Mouse (Mus musculus) heart, postnatal 0 days (tissue): ENCODE measurements at regions not wholly inside any gene's neighbourhood (a gene's known extent, or its start where the extent isn't known, plus 50 kb on each side); places are given as distances from the start of the nearest gene placed in this dataset.

Source experiments
- CTCF ChIP-seq: IDR thresholded peaks from 2 replicates; pipeline ENCODE4 v1.5.1; 2016; ENCODE audit warnings: antibody characterized with exemption, control low read depth, low read depth
- EP300 ChIP-seq: IDR thresholded peaks from 2 replicates; pipeline ENCODE4 v1.6.1; 2016; ENCODE audit warnings: antibody characterized with exemption, low read depth

- no peak for TF ChIP-seq CTCF
- no peak for TF ChIP-seq EP300
Measured at GRCm38 (mm10) chr13:90376619-90377018, 287.2 kb upstream of the Xrcc4 start.
